Mouse (Mus musculus) left cerebral cortex, adult 11 months (tissue): ENCODE measurements around the gene Nosip.
"Not testable (repeated sequence)": the region's sequence is repeated elsewhere in the genome, so short reads cannot be mapped to it uniquely, and the experiment has no call there.

Experiments used
- DNase-seq: peaks from one replicate; pipeline ENCODE4 v3.0.0; 2022; ENCODE audit warnings: low spot score

The Nosip gene

DNA sequence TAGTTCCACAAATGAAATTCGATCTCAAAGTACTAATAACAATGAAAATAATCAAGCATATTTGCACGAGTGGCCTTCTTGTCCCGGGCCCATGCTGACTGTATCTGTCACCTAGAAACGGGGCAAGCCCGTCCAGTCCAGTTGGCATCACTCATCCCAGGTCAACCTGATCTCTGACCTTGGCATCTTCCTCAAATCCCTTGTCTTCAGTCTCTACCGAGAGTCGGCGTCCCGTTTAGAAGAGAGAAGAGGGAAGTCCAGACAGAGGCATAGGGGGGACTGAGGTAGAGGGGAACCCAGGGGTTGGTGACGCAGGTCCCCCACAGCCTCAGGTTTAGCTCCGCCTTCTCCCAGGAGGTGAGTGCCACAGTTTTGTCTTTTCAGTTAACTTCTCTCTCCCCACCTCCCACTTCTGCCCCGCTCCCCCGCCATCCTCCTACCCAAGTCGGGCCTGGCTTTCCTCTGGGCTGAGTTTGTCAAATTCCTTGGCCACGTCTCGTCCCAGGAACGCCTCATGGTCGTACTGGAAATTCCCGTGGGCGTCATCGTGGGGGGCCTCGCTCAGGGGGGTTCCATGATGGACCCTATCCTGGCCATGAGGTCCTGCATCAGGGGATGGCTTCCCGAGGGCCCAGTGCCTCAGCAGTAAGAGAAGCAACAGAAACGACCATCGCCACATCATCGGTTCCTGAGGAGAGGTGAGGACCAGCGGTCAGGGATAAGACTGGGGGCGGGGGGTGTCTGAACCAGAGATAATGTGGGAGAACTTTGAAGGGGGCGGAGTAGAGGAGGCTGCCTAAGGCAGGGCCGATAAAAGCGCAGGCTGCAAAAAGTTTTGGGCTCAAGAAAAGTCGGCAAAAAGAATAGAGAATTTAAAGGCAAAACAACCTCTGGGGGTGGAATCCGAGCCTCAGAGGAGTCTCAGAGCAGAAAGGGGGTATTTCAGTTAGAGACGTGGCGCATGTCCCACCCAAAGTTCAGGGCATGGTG, 29.1 kb downstream of the Nosip start:
- DNase-seq = no peak

DNA sequence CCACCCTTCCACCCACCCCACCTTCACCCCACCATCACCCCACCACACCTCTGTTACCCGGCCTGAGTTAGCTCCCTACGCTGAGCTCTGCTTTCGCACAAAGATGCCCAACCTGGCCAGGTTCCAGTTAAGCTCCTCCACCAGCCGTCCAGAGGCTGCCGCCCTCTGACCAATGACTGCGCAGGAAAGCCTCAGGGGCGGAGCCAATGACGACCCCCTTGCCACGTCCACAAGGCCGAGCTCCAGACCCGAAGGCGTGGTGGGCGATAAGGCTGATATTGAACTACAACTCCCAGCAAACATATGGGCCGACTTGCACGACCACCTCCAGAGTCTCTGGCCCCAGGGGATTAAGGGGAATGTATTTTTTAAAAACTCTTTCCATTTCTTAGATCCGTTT, 29.8 kb downstream of the Nosip start, which contains the start of gene Rcn3:
Gene Rcn3 (minus strand): TSS at position 174 of the 400 bp plus-strand sequence.
- no peak for DNase-seq

DNA sequence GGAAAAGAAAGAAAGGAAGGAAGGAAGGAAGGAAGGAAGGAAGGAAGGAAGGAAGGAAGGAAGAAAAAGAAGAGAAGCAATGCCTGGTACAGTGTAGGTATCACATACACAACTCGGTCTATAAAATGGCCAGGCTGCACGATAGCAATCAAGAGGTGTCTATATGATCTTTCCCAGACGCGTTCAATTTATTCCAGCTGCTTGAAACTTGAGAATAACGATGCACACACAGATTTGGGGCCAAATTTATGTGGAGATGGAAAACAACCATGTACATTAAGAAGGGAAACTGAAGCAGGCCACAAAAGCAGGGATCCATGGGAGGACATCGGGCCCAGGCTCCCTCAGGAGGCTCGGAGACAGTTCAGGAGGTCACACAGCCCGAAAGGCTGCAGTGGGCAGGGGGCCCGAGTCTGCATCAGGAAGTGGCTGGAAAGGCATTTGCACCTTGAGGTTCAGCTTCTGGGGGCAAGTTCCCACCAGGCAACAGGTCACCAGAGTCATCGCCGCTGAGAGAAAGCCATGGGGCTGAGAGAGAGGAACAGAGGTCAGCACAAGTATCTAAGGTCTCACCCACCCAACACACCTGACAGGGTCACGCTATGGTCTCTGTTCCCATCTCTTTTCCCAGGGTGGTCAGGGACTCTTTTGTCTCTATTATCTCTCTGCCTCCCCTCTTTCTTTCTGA, 30.7 kb downstream of the Nosip start:
- DNase-seq = no peak

DNA sequence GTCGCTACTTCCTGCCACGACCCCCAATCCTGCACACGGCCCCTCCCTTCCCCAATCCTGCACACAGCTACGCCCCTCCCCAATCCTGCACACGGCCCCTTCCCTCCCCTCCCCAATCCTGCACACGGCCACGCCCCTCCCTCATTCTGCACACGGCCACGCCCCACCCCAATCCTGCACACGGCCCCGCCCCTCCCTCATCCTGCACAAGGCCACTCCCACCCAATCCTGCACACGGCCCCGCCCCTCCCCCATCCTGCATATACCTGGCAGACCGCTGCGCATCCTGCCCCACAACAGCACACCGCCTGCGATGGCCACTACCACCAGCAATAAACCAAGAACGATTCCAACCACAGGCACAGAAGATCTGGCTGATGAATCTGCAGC, 31.3 kb downstream of the Nosip start:
- DNase-seq = no peak

DNA sequence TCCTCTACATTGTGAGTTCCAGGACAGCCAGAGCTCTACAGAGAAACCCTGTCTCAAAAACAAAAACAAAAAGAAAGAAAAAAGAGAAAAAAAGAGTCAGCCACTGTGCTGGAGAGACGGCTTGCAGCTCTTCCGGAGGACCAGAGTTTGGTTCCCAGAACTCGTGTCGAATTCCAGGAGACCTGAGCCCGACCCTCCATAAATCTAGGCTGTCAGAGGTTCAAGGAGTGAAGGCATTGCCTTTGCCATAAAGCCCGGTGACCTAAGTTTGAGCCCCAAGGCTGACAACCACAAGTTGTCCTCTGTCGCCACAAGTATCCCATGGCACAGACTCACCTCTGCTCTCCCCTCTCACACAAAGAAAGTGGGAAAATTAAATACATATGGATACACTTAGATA, 31.9 kb downstream of the Nosip start:
- DNase-seq = no peak

DNA sequence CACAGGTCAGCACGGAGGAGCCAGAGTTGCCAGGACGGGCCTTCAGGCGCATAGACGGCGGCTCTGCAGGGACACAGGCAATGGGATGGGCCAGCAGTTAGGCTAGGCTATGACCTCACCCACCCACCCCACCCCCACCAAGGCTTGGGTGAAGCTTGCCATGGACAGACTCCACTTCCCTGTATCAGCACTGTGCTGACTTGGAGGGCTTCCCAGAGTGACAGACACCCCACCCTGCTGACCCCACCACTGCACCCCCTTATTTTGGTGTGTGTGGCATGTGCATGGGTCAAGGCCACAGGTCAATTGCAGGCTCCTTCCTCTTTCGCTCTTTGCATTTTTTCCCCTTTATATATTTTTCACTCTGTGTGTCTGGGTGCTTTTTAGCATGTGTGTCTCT, 33.1 kb downstream of the Nosip start:
- no peak for DNase-seq

DNA sequence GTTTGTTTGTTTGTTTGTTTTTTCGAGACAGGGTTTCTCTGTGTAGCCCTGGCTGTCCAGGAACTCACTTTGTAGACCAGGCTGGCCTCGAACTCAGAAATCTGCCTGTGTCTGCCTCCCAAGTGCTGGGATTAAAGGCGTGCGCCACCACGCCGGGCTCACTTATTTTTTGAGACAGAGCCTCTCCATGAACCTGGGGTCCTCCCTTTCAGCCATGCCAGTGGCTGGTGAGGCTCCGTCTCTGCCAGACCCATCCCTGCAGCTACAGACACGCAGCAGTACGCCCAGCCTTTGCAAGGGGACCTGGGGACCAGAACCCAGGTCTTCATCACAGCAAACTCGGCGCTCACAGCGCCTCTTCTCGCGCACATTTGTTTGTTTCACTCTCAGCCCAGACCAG, 33.7 kb downstream of the Nosip start:
- DNase-seq = not testable (repeated sequence)

DNA sequence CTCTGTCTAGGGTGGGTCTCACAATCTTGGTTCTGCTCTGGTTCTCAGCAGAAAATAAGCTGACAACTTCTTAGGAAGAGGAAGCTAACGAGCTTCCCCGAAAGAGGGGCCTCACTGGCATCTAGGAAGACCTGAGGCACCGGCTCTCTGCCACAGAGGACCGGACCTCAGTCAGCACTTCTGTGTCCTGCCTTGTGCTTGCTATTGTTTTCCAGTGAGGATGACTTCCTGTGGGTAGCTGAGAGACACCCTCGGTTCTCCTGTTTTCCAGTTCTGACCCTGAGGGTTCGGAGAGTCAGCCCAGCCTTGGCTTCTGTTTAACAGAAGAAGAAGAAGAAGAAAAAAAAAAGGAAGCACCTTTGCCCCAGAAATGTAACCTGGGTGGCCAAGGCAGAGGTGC, 35.2 kb downstream of the Nosip start:
- no peak for DNase-seq

DNA sequence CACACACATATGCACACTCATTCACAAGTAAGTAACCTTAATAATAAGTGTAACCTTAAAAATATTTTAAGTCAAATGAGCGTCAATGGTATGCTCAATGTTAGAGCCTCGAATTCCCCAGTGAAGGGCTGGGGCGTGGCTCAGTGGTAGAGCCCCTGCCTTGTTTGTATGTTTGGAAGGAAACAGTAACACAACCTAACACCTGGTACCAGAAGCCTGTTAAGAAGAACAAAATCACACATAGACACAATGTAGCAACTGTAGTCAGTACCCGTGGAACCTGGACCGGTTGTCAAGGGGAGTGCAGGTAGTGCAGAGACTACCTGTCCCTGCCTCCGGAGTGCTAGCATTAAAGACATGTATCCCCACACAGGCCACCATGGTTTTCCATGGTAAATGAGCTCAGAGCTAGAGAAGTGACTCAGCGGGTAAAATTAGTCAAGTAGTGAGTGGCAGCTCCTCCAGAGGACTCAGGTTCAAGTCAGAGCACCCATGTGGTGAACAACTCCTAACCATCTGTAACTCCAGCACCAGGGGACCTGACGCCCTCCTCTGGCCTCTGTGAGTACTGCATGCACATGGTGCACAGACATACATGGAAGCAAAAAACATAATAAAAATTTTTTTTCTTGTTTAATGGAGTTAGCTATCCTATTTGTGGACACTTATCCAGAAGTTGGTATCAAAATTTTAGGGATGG, 36.5 kb downstream of the Nosip start:
- DNase-seq = no peak

DNA sequence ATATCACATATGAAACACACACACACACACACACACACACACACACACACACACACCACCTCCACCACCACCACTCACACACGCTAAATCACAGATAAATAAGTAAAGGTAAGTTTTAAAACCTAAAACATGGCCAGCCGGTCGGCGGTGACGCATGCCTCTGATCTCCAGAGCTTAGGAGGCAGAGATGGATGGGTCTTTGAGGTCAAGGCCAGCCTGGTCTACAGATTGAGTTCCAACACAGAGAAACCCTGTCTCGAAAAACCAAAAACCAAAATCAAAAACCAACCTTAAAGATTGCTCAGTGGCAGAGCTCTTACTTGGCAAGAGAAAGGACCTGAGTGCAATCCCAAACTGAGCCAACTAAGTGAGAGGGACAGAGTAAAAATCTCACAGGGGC, 37.8 kb downstream of the Nosip start:
- no peak for DNase-seq

DNA sequence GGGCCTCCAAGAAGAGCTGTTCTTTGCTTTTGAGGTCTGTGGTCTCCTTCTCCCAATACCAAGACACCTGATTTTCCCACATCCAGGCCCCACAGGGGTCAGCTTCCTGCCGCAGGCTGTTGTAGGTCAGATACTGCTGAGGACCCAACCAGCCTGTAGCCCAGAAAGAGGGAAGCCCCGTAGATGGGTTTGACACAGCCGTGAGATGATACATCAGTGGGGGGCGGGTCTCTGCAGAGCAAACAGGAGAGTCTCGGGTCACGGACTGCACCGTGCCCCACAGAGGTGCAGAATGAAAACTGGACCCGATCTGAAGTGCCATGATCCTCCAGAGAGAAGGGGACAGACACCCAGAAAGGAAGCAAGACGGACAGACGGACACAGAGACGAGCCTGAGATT, 40.2 kb downstream of the Nosip start:
- DNase-seq = no peak

DNA sequence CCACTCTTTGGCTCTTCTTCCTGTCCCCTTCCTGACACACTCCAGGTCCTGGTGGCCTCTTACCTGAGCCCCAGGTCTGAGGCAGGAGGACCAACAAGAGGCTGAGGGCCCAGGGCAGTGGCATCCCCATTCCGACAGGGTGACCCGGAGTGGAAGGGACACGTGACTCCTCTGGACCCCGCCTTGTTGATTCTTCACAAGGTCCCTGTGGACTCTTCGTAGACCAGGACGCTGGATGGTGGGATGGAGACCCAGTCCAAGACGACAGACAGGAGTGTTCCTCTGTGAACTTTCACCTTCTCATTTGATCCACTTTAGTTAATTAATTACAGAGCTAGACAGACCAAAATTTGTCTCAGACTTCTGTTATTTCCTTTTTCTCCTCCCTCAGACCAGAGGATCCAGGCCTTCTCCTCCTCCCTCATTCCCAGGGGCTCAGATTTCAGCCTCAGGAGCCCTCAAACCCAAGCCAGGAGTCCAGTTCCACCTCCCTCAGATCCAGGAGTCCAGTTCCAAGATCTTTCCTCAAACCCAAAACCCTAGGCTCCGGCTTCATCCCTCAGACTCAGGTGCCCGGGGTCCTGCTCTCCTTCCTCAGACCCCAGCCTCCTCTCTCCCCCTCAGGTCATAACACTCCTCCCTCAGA, 40.8 kb downstream of the Nosip start:
- no peak for DNase-seq

DNA sequence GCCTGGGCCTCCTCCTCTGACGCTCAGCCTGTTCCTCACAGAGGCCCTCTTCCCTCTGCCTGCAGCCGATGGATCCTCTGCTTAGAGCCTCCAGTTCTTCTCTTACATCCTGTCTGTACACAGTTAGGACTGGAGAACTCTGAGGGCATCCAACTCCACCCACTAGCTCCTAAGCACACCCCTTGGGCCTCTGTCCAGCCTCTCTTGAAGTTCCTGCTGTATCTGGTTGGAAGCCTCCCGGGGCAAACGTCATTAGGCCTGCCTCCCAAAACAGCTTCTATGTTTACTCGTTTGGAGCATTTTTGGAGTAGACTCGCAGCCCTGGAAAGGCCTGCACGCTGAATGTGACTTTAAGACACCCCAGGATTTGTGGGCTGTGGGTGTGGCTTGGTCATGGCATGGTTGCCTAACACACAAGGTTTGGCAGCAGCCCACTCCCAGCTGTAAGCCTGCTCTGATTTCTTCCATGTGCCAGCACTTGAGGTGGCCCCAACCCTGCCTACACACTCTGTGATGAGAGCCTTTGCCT, 41.5 kb downstream of the Nosip start, which contains the start of gene Fcgrt:
Gene Fcgrt (minus strand): TSS at position 200 of the 529 bp plus-strand sequence.
- DNase-seq = no peak

DNA sequence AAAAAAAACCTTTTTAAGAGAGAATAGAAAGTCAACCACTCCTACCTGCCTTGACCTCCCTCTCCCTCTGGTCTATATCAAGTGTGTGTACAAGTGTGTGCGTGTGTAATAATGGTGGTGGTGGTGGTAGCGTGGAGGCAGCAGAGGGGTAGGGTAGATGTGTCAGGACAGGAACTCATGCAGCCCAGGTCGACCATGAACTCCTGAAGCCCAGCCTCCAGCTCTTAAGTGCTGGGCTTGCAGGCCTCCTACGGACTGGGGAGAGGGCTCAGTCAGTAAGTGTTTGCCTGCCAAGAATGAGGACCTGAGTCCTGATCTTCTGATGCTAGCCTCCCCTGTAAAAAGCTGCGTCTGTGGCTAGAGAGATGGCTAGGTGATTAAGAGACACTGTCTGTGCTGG, 42.7 kb downstream of the Nosip start:
- DNase-seq = no peak

DNA sequence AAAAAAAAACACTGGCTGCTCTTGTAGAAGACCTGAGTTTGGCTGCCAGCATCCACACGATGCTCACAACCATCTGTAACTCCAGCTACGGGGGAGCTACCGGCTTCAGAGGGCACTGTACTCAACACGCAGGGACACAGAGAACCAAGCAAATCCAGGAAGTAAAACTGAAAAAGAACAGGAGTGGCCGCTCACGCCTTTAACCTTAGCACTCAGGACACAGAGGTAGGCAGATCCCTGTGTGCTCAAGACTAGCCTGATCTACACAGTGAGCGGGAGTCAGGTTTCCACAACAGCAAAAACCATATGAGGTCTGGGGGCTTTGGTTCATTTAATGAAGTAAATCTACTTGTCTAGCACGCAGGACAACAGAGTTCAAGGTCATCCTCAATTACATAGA, 43.3 kb downstream of the Nosip start:
- DNase-seq = no peak

DNA sequence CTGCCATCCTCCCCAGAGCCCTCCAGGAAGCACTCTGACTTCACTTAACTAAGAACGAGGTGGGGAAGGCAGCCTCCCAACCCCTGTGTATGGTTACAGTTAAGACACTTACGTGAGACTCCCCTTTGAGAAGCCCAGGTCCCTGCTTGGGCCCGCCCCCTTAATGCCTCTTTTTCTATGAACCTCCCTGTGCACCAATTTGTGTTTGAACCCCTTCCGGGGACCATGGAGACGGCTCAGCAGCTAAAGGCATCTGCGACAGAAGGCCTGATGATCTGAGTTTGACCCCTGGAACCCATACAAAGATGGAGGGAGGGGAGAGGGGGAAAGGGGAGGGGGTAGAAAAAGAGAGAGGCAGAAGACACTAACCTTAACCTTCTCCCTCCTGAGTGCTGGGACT, 44.2 kb downstream of the Nosip start:
- DNase-seq = no peak

DNA sequence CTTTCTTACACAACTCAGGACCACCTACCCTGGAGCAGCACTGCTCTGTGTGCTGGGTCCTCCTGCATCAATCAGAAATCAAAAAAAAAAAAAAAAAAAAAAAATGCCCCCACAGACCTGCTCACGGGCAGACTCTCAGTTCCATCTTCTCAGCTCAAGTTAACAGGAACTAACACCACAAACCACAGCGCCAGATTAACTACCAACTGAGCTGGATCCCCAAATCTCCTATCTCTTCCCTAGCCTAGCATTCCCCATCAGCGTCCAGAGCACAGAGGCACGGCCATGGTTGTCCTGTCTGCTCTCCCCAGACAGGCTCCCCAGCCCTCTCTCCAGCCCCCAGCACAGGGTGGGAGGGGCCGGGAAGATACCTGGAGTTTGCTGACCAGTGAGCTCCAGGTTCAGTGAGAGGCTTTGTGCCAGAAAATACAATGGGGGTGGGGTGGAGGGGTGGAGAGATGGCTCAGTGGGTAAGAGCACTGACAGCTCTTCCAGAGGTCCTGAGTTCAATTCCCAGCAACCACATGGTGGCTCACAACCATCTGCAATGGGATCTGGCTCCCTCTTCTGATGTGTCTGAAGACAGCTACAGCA, 44.9 kb downstream of the Nosip start:
- DNase-seq = no peak

DNA sequence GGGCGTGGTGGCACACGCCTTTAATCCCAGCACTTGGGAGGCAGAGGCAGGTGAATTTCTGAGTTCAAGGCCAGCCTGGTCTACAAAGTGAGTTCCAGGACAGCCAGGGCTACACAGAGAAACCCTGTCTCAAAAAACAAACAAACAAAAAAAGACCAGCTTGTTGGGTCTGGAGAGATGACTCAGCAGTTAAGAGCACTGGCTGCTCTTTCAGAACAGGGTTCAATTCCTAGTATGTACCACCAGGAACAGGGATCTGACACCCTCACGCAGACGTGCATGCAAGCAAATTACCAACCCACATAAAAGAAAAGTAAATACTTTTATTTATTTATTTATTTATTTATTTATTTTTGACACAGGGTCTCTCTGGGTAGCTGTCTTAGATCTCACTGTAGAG, 47.9 kb downstream of the Nosip start:
- not testable (repeated sequence) for DNase-seq

DNA sequence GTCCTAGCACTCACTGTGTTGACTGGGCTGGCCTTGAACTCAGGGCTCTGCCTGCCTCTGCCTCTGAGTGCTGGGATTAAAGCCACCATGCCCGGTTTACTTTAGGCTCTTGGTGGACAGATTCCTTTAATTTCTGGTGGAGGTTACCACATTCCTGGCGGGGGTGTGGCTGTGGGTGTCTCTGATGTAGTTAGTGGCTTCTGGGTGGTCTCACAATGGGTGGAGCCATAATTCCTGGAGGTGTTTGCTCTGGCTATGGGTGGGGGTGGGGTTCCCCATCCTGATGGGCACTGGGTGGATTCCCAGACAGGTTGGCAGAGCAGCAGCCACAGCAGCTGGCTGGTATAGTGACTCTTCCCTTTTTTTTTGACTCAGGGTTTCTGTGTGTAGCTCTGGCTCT, 49.7 kb downstream of the Nosip start:
- DNase-seq = no peak

DNA sequence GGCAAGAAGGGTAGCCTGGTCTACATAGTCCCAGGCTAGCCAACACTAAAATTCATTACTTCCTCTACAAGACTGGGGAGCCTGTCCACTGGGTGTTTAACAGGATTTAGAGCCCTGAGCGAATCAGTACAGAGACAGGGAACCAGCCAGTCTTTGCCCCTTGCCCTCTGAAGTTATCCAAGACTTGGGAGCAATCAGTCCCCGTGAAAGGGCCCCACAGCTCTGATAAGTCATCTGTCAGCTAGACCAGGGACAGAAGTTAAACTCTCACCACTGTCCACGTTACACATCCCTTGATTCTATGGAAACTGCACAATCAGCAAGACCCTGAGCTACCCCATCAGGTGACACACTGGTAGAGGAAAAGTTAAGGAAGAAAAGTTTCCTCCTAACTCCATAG, 50.3 kb downstream of the Nosip start:
- DNase-seq = no peak

DNA sequence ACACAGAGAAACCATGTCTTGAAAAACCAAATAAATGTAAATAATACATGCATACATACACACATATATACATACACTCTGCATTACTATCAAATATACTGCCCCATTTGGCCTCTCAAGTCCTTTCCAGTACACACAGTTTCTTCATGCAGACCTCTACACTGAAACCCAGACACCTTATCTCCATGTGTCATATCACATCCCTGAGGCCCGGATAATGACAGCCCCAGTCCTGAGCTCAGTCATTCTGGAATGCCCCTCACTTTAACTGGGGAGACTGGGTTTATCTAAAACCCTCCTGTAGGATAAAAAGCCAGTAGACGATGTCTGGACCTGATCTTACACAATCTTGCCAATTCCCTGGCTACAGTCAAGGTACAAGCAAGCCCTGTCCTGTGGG, 51.2 kb downstream of the Nosip start:
- DNase-seq = no peak
